Mouse (Mus musculus) midbrain, postnatal 0 days (tissue): ENCODE data around the gene 2900026A02Rik. TPM values are rescaled to one million over a fixed set of nuclear protein-coding genes. Genes with fewer than 3 reads are reported as not detected.

Source experiments
- ATAC-seq: fragments of 200-750 bp; cut with Nextera tagmentation; 2 replicates; pipeline ENCODE4 v1.8.0; 2017; ENCODE audit warnings: moderate number of reproducible peaks, mild to moderate bottlenecking, moderate TSS enrichment, moderate library complexity; ENCODE audit not compliant: low FRiP score
- DNase-seq: peaks from one replicate; pipeline ENCODE4 v3.0.0-alpha.2; 2015; ENCODE audit warnings: low spot score
- H3K27ac ChIP-seq: fragments of 300-500 bp; sonication (generic); 2 replicates; pipeline ENCODE4 v1.5.1; 2014; ENCODE audit warnings: low read depth, mild to moderate bottlenecking, low read length, mixed read lengths
- H3K27me3 ChIP-seq: fragments of 300-500 bp; sonication (generic); 2 replicates; pipeline ENCODE4 v1.6.1; 2014; ENCODE audit warnings: low read length, control low read depth, mixed read lengths; ENCODE audit not compliant: insufficient read depth
- H3K36me3 ChIP-seq: fragments of 300-500 bp; sonication (generic); 2 replicates; pipeline ENCODE4 v1.6.1; 2014; ENCODE audit warnings: low read length, control low read depth, mixed read lengths; ENCODE audit not compliant: insufficient read depth
- H3K4me1 ChIP-seq: fragments of 300-500 bp; sonication (generic); 2 replicates; pipeline ENCODE4 v1.6.1; 2014; ENCODE audit warnings: mild to moderate bottlenecking, control low read depth, antibody characterized with exemption, low read length, mixed read lengths; ENCODE audit not compliant: insufficient read depth
- H3K4me2 ChIP-seq: fragments of 300-500 bp; sonication (generic); 2 replicates; pipeline ENCODE4 v1.6.1; 2014; ENCODE audit warnings: low read depth, mild to moderate bottlenecking, low read length, mixed read lengths; ENCODE audit not compliant: poor library complexity, severe bottlenecking
- H3K4me3 ChIP-seq: fragments of 300-500 bp; sonication (generic); 2 replicates; pipeline ENCODE4 v1.5.1; 2014; ENCODE audit warnings: low read depth, mild to moderate bottlenecking, low read length, moderate library complexity
- H3K9ac ChIP-seq: fragments of 300-500 bp; sonication (generic); replicated peaks from 2 replicates; pipeline ENCODE4 v1.6.1; 2014; ENCODE audit warnings: mild to moderate bottlenecking, low read length, moderate library complexity, mixed read lengths; ENCODE audit not compliant: poor library complexity, severe bottlenecking
- H3K9me3 ChIP-seq: fragments of 300-500 bp; sonication (generic); 2 replicates; pipeline ENCODE4 v1.6.1; 2016; ENCODE audit warnings: low read length, control low read depth
- CTCF ChIP-seq: IDR thresholded peaks from 2 replicates; pipeline ENCODE4 v1.5.1; 2016; ENCODE audit warnings: antibody characterized with exemption, mild to moderate bottlenecking
- WGBS: fragments of 180-500 bp; shearing (Covaris S2); extraction: QIAGEN DNeasy Blood & Tissue Kit; methylation state at CpG from one replicate; pipeline ENCODE4 v1.1.7; 2014; 5-methylcytosine and 5-hydroxymethylcytosine counted together
- polyA plus RNA-seq: library from polyadenylated mRNA; unstranded; fragments of >200 nt; fragmentation: Nextera tagmentation; extraction: Ambion mirVana; gene quantifications from 2 replicates; pipeline ENCODE4 v1.2.1, GENCODE M21; 2015
- total RNA-seq: library from RNA; depleted of rRNA; stranded (reverse); fragments of >200 nt; gene quantifications from 2 replicates; pipeline ENCODE4 v1.2.3, GENCODE M21; 2014

Gene 2900026A02Rik
- total and polyA plus RNA-seq, 2 experiments from 2014 or later, result 3.8 to 11.8 TPM

- H3K4me1 ChIP-seq, result peaks cover 16% of the 10 kb centered on the region
- DNase-seq, result no peak
Measured at GRCm38 (mm10) chr5:113146656-113147055, 74.4 kb downstream of the 2900026A02Rik start.

DNA sequence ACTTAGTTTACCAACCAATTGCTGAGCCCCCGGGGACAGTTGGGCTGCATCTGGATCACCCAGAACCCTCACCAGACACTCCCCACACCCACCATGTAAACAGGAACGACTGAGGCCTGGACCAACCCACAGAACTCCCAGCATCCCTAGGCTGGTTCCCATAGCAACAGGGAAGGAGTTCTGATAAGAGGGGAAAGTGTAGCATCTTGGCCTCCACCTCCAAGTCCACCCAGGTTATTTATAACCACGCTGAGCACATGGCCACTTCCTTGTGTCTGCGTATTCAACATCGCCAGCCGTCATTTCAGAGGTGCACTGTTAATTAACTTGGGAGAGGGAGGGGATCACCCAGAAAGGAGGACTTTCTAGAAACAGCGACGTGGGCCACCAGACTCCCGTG lies 75.9 kb downstream of the 2900026A02Rik start:
- no peak overlapping the region for H3K4me2 ChIP-seq
- H3K9me3 ChIP-seq, result no peaks in the 10 kb centered on the region
- no peak for TF ChIP-seq CTCF
- DNase-seq (peak; percentile 46), ATAC-seq (no peak; the same call in 1 of the 2 replicates)
- H3K4me3 ChIP-seq, result no peak overlapping the region
- no peaks in the 10 kb centered on the region for H3K36me3 ChIP-seq
- H3K27ac ChIP-seq, result peak overlapping the region; percentile 43; the same call in 1 of the 2 replicates
- peaks cover 16% of the 10 kb centered on the region for H3K4me1 ChIP-seq
- no peaks in the 10 kb centered on the region for H3K27me3 ChIP-seq
- 47% methylated on average over 9 of the region's 9 CpGs for WGBS
- no peak overlapping the region for H3K9ac ChIP-seq

More at GRCm38 (mm10) chr5:113146656-113147055, 74.4 kb downstream of the 2900026A02Rik start:
- H3K4me2 ChIP-seq, result no peak overlapping the region
- no peak overlapping the region for H3K27ac ChIP-seq
- H3K9me3 ChIP-seq, result no peaks in the 10 kb centered on the region
- TF ChIP-seq CTCF, result no peak
- H3K27me3 ChIP-seq, result no peaks in the 10 kb centered on the region
- H3K9ac ChIP-seq, result no peak overlapping the region
- no peak for ATAC-seq
- no peaks in the 10 kb centered on the region for H3K36me3 ChIP-seq
- WGBS, result 80% methylated on average over 2 of the region's 2 CpGs
- no peak overlapping the region for H3K4me3 ChIP-seq

DNA sequence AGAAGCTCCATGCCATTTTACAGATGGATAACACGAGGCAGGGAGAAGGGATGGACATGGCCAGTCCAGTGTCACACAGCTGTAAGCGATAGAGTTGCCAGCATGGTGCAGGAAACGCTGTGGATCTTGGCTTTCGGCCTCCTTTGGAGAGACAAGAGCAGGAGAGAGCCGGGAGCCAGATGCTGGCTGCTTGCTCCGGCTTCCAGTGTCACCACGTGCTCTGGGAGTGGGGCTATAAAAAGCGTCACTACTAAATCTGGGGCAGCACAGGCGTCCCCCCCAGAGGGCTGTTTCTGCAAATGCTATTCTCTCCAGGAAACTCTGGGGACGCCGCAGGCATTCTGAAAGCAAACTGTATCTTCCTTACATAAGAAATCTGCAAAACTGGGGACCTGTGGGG lies 78.5 kb downstream of the 2900026A02Rik start:
- WGBS, result 49% methylated on average over 11 of the region's 11 CpGs
- Histone ChIP-seq H3K9me3 (no peaks in the 10 kb centered on the region), H3K27ac (peak overlapping the region; percentile 38; the same call in 1 of the 2 replicates), H3K4me2 (no peak overlapping the region), H3K9ac (no peak overlapping the region), H3K4me3 (no peak overlapping the region), H3K4me1 (peaks cover 10% of the 10 kb centered on the region), H3K27me3 (no peaks in the 10 kb centered on the region), H3K36me3 (no peaks in the 10 kb centered on the region)
- DNase-seq, result peak; percentile 75
- TF ChIP-seq CTCF, result no peak
- ATAC-seq, result no peak

- Histone ChIP-seq H3K4me3 (no peak overlapping the region), H3K27ac (peak overlapping the region; percentile 34; the same call in 1 of the 2 replicates), H3K4me1 (peaks cover 14% of the 10 kb centered on the region), H3K9me3 (no peaks in the 10 kb centered on the region), H3K9ac (no peak overlapping the region), H3K27me3 (no peaks in the 10 kb centered on the region), H3K36me3 (no peaks in the 10 kb centered on the region), H3K4me2 (no peak overlapping the region)
- no peak for ATAC-seq
- TF ChIP-seq CTCF, result no peak
- no peak for DNase-seq
- 93% methylated on average over 5 of the region's 5 CpGs for WGBS
Measured at GRCm38 (mm10) chr5:113142018-113142417, 79.0 kb downstream of the 2900026A02Rik start.

GRCm38 (mm10) chr5:113140872-113141271 lies 80.2 kb downstream of the 2900026A02Rik start:
- 95% methylated on average over 5 of the region's 5 CpGs for WGBS
- Histone ChIP-seq H3K9ac (no peak overlapping the region), H3K36me3 (no peaks in the 10 kb centered on the region), H3K4me3 (no peak overlapping the region), H3K4me2 (no peak overlapping the region), H3K27me3 (no peaks in the 10 kb centered on the region), H3K4me1 (peaks cover 19% of the 10 kb centered on the region), H3K27ac (no peak overlapping the region), H3K9me3 (no peaks in the 10 kb centered on the region)
- peak; percentile 51 for TF ChIP-seq CTCF
- DNase-seq (no peak), ATAC-seq (no peak)

GRCm38 (mm10) chr5:113140051-113140450 lies 81.0 kb downstream of the 2900026A02Rik start:
- no peaks in the 10 kb centered on the region for H3K36me3 ChIP-seq
- H3K9ac ChIP-seq, result no peak overlapping the region
- WGBS, result 86% methylated on average over 3 of the region's 3 CpGs
- TF ChIP-seq CTCF, result no peak
- DNase-seq (no peak), ATAC-seq (no peak)
- no peaks in the 10 kb centered on the region for H3K9me3 ChIP-seq
- peaks cover 13% of the 10 kb centered on the region for H3K4me1 ChIP-seq
- H3K27me3 ChIP-seq, result no peaks in the 10 kb centered on the region
- no peak overlapping the region for H3K4me3 ChIP-seq
- no peak overlapping the region for H3K4me2 ChIP-seq
- no peak overlapping the region for H3K27ac ChIP-seq
